Mouse (Mus musculus): ENCODE measurements around the gene Serpina1f. TPM values are rescaled to one million over a fixed set of nuclear protein-coding genes. Genes with fewer than 3 reads are reported as not detected.
"Not testable (repeated sequence)": the region's sequence is repeated elsewhere in the genome, so short reads cannot be mapped to it uniquely, and the experiment has no call there.

The Serpina1f gene
- polyA plus RNA-seq (2016; fragmentation: Nextera tagmentation; extraction: Ambion mirVana), result 0.10 TPM in 1 of 2 replicates, not detected in the other

DNA sequence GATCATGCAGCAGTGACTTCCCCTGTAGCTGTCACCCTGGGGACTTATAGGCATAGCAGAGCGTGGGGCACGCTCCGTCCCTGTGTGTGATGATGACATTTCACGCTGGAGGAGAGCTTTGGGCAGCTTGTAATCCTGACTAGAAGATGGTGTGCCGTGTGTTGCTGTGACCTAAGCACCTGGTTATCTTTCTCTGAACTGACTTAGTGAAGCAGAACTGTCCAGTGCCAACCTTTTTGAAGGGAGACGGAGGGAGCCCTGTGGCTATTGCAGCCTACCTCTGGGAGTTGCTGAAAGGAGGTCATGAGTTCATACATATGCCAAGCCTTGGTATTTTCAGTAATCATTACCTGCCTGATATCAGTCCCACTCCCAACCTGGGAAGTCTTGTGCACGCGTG lies at the start of gene Serpina1f:
Serpina1f (minus strand) TSS at position 101 of the 400 bp plus-strand sequence.
- Histone ChIP-seq H3K4me1 (no peaks in the 10 kb centered on the region), H3K27ac (no peak within 1 kb of the TSS), H3K9me3 (no peaks in the 10 kb centered on the region), H3K27me3 (ENCODE audit: insufficient read depth, poor library complexity, severe bottlenecking) (no peaks in the 10 kb centered on the region), H3K36me3 (no peaks in the 10 kb centered on the region), H3K4me3 (no peak within 1 kb of the TSS)
- DNase-seq (ENCODE audit: low spot score), result no peak
- 87% methylated on average over 8 of the region's 8 CpGs for WGBS

DNA sequence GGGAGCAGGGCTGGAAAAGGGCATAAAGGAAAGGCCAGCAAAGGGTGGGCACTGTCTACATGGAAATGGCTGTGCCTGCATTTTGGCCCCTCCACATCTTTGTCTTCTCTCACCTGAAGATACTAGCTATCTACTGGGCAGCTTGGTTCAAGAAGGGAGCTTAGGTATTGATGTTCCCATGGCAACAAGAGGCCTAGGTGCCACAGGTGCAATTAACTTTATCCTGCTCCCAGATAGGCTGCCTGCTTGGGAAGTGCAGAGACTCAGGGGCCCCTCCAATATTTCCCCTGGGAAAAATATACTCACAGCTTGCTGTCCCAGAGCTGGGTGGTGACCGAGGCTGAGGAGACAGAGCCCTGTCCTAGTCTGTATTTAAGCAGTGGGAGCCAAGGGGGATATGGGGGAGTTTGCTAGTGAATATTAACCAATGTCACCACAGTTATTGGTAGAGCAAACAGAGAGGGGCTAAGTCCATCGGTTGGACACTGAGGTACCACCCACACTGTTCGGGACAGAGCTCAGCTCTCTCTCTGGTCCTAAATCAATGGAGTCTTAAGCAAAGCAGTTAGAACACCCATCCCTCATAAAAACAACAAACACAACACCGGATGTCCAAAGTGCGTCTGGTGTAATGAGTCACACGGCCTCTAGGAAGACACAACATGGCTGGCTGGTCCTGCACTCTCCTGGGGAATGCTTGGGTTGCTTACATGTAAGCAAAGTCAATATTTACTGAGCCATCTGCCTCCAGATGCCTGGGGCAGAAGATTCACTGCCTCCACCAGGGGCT lies 42.7 kb upstream of the Serpina1f start:
- H3K27me3 ChIP-seq (ENCODE audit: insufficient read depth, poor library complexity, severe bottlenecking); H3K4me1 ChIP-seq; H3K36me3 ChIP-seq; H3K9me3 ChIP-seq; H3K4me3 ChIP-seq; DNase-seq (ENCODE audit: low spot score); H3K27ac ChIP-seq: not testable (repeated sequence)
- 81% methylated on average over 6 of the region's 6 CpGs for WGBS

DNA sequence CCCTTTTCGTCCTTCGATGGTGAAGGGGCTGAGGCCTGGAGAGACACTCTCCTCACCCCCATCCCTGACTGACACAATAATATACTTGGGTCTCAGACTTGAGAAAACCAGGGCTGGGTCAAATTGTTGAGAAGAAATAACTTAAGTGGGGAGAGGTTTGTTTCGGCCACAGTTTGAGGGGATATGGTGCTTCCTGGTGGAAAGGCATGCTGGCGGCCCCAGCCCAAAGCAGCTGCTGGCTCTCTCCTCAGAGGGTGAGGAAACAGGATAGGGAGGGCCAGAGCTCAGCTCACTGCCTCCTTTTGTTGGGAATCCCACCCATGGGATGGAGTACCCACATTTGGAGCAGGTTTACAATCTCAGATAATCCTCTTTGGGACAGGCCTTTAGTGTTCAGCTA lies 40.2 kb upstream of the Serpina1f start:
- WGBS, result 75% methylated on average over 4 of the region's 4 CpGs
- H3K27ac ChIP-seq, H3K4me1 ChIP-seq: not testable (repeated sequence)

DNA sequence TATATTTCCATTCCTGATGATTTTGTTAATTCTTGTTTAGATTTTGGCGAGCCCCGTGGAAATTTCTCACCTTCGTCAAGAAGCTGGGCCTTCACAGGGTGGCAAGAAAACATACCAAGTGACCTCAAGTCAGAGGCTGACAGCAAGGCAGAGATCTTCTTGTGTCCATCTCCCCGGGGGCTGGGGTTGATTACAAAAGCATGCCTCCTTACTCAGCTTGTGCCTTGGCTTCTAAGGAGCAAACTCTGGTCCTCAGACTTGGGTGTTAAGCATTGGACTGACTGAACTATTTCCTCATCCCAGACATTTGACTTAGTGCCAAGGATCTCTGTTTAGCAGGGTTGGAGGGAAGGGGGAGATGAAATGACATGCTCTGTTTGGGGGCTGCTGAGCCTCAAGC lies 39.8 kb upstream of the Serpina1f start:
- DNase-seq (ENCODE audit: low spot score); H3K27ac ChIP-seq; H3K36me3 ChIP-seq; H3K4me3 ChIP-seq; H3K4me1 ChIP-seq; H3K27me3 ChIP-seq (ENCODE audit: insufficient read depth, poor library complexity, severe bottlenecking); H3K9me3 ChIP-seq: not testable (repeated sequence)
- 79% methylated on average over 4 of the region's 4 CpGs for WGBS

More for the DNA sequence above, 40.2 kb upstream of the Serpina1f start:
- not testable (repeated sequence) for H3K36me3 ChIP-seq; H3K9me3 ChIP-seq; DNase-seq (ENCODE audit: low spot score); H3K27me3 ChIP-seq (ENCODE audit: insufficient read depth, poor library complexity, severe bottlenecking); H3K4me3 ChIP-seq

DNA sequence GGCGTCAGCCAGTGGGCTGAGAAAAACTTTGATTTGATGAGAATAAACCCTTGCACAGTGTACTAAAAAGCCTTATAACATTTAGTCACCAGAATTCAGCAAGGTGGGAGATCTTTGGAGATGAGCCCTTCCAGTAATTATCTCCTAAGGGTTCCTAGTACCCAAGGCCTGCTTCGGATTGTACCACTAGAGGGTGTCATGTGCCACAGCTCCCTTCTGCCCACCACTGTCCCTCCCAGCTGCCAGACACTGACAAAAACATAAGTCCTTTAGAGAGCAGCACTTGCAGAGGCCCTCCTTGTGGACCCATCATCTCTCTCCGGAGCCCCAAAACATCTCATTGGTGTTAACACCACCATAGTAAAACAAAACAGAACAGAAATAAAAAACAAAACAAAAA lies 16.2 kb upstream of the Serpina1f start:
- Histone ChIP-seq H3K4me3 (no peak overlapping the region), H3K27ac (no peak overlapping the region), H3K4me1 (peaks cover 11% of the 10 kb centered on the region), H3K36me3 (no peaks in the 10 kb centered on the region), H3K9me3 (no peaks in the 10 kb centered on the region), H3K27me3 (ENCODE audit: insufficient read depth, poor library complexity, severe bottlenecking) (no peaks in the 10 kb centered on the region)
- WGBS, result 68% methylated on average over 3 of the region's 3 CpGs
- DNase-seq (ENCODE audit: low spot score), result no peak

DNA sequence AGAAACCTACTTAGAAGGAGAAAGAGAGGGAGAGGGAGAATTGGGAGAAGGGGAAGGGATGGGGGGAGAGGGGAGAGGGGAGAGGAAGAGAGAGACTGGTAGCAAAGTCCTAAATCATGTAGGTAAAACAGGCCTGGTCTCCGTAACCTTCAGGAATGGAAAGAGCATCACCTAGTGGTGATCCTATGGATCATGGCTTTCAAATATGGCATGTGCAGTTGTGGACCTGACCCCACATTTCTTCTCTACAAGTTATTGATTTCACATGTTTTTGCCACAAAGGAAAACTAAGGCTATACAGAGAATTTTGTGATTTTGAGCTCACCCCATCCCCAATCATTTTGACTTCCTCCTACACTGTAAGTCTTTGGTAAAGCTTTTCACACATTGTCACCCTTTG lies 15.1 kb upstream of the Serpina1f start:
- H3K9me3 ChIP-seq, result no peaks in the 10 kb centered on the region
- no peaks in the 10 kb centered on the region for H3K27me3 ChIP-seq (ENCODE audit: insufficient read depth, poor library complexity, severe bottlenecking)
- no peak overlapping the region for H3K27ac ChIP-seq
- H3K4me1 ChIP-seq, result peaks cover 11% of the 10 kb centered on the region
- H3K4me3 ChIP-seq, result no peak overlapping the region
- H3K36me3 ChIP-seq, result no peaks in the 10 kb centered on the region
- 50% methylated on average over 1 of the region's 1 CpGs for WGBS
- no peak for DNase-seq (ENCODE audit: low spot score)

DNA sequence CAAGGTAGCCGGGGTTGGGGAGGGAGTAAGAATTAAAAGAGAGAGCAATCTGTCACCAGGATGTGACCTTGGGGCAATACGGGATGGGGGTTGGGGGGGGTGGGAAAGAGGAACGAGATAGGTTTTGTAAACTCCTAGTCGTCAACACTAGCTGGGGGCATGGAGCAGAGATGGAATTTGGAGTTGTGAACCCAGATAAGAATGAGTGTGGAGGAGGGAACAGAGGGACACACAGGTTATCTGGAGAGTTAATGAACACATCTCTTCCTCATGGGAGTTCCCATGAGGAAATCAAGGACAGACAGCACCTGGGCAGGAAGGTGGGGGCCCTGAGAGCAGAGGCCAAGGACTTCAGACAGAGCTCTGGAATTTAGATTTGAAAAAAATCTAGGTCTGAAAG lies 10.8 kb upstream of the Serpina1f start:
- Histone ChIP-seq H3K9me3 (no peaks in the 10 kb centered on the region), H3K36me3 (no peaks in the 10 kb centered on the region), H3K4me1 (peaks cover 11% of the 10 kb centered on the region), H3K27ac (no peak overlapping the region), H3K27me3 (ENCODE audit: insufficient read depth, poor library complexity, severe bottlenecking) (no peaks in the 10 kb centered on the region), H3K4me3 (no peak overlapping the region)
- no peak for DNase-seq (ENCODE audit: low spot score)
- 34% methylated on average over 4 of the region's 4 CpGs for WGBS

DNA sequence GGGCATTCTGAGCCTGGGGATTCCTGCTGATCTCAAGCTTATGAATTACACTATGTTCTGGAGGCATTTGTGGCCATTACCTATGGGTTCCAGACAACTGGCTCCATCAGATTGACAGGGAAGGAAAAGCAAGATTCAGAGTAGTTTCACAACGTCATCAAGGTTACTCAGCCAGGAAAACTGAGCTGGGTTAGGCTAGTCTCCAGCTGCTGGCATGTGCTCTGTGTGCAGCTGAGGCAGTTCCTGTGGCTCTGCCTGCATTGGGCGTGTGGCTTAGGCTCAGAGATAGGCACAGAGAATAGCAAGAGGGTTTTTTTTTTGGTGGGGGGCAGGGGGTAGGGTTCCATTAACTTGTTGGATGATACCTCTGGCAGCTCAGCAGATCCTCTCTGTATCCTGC lies 10.2 kb upstream of the Serpina1f start:
- 48% methylated on average over 2 of the region's 2 CpGs for WGBS
- H3K9me3 ChIP-seq, result no peaks in the 10 kb centered on the region
- no peak for DNase-seq (ENCODE audit: low spot score)
- no peaks in the 10 kb centered on the region for H3K27me3 ChIP-seq (ENCODE audit: insufficient read depth, poor library complexity, severe bottlenecking)
- H3K4me3 ChIP-seq, result no peak overlapping the region
- H3K4me1 ChIP-seq, result peaks cover 11% of the 10 kb centered on the region
- no peak overlapping the region for H3K27ac ChIP-seq
- H3K36me3 ChIP-seq, result no peaks in the 10 kb centered on the region

DNA sequence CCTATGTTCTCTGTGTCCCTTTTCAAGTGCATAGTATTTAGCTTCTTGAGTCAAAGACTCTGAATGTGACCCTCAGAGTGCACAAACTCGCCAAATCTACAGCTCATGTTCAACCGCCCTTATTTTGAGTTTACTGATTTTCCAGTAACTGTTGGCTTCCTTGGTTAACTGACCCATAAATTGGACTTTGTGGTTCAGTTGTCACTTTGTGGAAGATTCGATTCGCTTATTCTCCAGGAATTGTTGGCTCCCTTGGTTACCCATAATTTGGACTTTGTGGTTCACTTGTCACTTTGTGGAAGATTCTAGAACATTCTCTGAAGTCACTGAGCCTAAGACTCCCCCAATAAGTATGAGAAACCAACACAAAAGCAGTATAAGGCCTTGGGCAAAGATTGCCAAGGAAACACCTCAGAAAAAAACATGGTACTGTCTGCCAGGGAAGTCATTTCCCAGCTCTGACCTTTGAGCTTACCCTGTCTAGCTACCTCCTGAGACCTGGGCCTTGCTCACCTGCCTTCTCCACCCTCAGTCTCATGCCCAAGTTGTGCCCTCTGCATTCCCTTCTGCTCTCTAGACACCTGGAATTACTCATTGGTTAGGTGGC lies 4.9 kb upstream of the Serpina1f start:
- Histone ChIP-seq H3K9me3 (no peaks in the 10 kb centered on the region), H3K27me3 (ENCODE audit: insufficient read depth, poor library complexity, severe bottlenecking) (no peaks in the 10 kb centered on the region), H3K27ac (no peak overlapping the region), H3K36me3 (no peaks in the 10 kb centered on the region), H3K4me1 (no peaks in the 10 kb centered on the region), H3K4me3 (no peak overlapping the region)
- no peak for DNase-seq (ENCODE audit: low spot score)
- 82% methylated on average over 4 of the region's 4 CpGs for WGBS

DNA sequence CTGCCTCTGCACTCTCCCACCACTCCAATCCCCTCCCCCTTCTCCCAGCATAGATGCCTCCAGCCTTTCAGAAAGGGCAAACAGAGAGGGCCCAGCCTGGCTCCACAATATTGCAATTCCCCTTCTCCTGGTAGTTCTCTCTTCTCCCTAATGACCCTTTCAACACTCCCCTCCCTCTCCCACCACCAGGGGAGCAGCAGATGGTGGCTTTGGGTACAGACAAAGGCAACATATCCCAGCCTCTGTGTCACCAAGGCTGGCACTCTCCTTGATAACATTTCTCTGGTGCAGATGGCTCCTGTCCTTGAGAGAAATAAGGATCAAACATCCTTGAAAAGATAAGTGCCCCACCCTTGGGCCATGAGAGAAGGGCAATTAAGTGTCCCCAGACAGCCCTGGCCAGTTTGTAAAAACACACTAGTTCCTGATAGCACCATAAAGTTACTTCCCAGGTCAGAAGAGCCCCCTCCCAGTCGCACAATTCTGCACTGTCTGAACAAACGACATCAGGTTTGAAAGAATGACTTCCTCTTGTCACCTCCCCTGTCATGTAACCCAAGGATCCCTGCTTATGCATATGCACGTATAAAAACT lies 7.0 kb downstream of the Serpina1f start:
- Histone ChIP-seq H3K36me3 (no peaks in the 10 kb centered on the region), H3K27me3 (ENCODE audit: insufficient read depth, poor library complexity, severe bottlenecking) (no peaks in the 10 kb centered on the region), H3K27ac (no peak overlapping the region), H3K4me3 (no peak overlapping the region), H3K4me1 (peaks cover 11% of the 10 kb centered on the region), H3K9me3 (no peaks in the 10 kb centered on the region)
- WGBS, result 30% methylated on average over 3 of the region's 3 CpGs
- no peak for DNase-seq (ENCODE audit: low spot score)

DNA sequence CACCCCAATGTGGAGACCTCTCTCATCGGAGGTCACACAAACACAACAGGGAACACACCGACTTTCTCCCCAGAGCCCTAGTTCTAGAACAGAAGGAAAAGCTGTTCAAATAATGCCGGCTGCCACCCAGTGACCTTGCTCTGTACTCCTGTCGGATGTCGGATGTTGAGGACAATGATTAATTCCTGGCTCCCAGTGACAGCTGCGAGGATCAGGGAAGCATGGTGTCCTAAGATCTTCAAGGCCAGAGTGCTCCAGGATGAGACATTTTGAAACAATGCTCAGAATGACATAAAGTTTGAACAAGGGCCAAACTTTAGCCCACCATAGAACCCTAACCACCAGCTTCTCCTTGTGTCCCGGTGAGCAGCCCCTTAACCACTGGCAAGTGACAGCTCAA lies 8.3 kb downstream of the Serpina1f start:
- no peaks in the 10 kb centered on the region for H3K36me3 ChIP-seq
- no peak for DNase-seq (ENCODE audit: low spot score)

DNA sequence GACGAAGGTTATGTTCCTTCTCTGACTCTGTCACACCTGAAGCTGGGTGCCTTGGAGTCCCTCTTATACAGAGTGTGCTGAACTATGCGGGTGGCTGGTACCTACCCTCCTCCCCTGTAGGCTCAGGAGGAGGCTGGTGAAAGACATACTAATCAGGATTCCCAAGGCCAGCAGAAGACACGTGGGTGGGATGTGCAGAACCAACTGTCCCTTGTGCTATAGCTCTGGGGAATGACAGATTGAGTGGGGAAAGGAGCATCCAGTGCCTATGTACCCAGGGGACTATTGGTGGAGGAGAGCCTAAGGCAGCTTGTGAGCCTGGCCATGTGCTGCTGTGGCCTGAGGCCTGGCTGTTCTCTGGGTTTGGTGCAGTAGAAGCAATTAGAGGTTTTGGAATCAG lies 9.3 kb downstream of the Serpina1f start:
- Histone ChIP-seq H3K9me3 (no peaks in the 10 kb centered on the region), H3K27ac (no peak overlapping the region), H3K27me3 (ENCODE audit: insufficient read depth, poor library complexity, severe bottlenecking) (no peaks in the 10 kb centered on the region), H3K4me1 (peaks cover 11% of the 10 kb centered on the region), H3K36me3 (no peaks in the 10 kb centered on the region), H3K4me3 (no peak overlapping the region)
- WGBS, result 66% methylated on average over 3 of the region's 3 CpGs
- no peak for DNase-seq (ENCODE audit: low spot score)

More for the DNA sequence above, 8.3 kb downstream of the Serpina1f start:
- Histone ChIP-seq H3K27me3 (ENCODE audit: insufficient read depth, poor library complexity, severe bottlenecking) (no peaks in the 10 kb centered on the region), H3K4me1 (peaks cover 11% of the 10 kb centered on the region), H3K4me3 (no peak overlapping the region), H3K9me3 (no peaks in the 10 kb centered on the region), H3K27ac (no peak overlapping the region)
- 60% methylated on average over 7 of the region's 7 CpGs for WGBS

DNA sequence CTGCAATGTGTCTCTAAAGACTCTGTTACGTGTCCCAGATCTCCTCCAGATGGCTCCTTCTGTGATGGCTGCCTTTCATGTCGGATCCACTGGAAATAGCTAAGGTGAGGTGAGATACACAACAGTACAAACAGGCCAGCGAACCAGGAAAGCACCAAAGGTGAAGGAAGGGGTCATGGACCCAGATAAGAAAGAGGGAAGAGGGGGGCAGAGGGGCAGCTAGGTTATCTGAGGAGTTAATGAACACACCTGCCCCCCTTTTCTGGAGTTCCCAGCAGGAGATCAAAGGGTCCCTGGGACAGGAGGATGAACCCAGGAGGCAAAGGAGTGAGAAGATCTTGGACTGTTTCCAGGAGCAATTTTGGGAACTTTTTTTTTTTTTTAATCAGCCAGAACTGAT lies 9.9 kb downstream of the Serpina1f start:
- Histone ChIP-seq H3K27me3 (ENCODE audit: insufficient read depth, poor library complexity, severe bottlenecking) (no peaks in the 10 kb centered on the region), H3K9me3 (no peaks in the 10 kb centered on the region), H3K36me3 (no peaks in the 10 kb centered on the region), H3K4me1 (peaks cover 11% of the 10 kb centered on the region), H3K27ac (no peak overlapping the region), H3K4me3 (no peak overlapping the region)
- DNase-seq (ENCODE audit: low spot score), result no peak
- WGBS, result 54% methylated on average over 3 of the region's 3 CpGs

All from heart, embryonic 10.5 days (tissue).